Mouse (Mus musculus) hindbrain, embryonic 11.5 days (tissue): Measurements from ENCODE around the gene Btf3. TPM values are rescaled to one million over a fixed set of nuclear protein-coding genes. Genes with fewer than 3 reads are reported as not detected.

Experiments
- ATAC-seq: fragments of 200-750 bp; cut with Nextera tagmentation; 2 replicates; pipeline ENCODE4 v1.8.0; 2017; ENCODE audit warnings: mild to moderate bottlenecking, moderate TSS enrichment, moderate library complexity; ENCODE audit not compliant: low FRiP score
- DNase-seq: peaks from one replicate; pipeline ENCODE4 v3.0.0-alpha.2; 2015; ENCODE audit warnings: low spot score
- H3K27ac ChIP-seq: fragments of 300-500 bp; sonication (generic); 2 replicates; pipeline ENCODE4 v1.5.1; 2014; ENCODE audit warnings: mild to moderate bottlenecking, low read depth, low read length
- H3K27me3 ChIP-seq: fragments of 300-500 bp; sonication (generic); 2 replicates; pipeline ENCODE4 v1.6.1; 2014; ENCODE audit warnings: mild to moderate bottlenecking, low read length, moderate library complexity, mixed read lengths; ENCODE audit not compliant: control insufficient read depth, insufficient read depth
- H3K36me3 ChIP-seq: fragments of 300-500 bp; sonication (generic); 2 replicates; pipeline ENCODE4 v1.6.1; 2014; ENCODE audit warnings: mild to moderate bottlenecking, low read length, moderate library complexity, mixed read lengths; ENCODE audit not compliant: control insufficient read depth, insufficient read depth
- H3K4me1 ChIP-seq: fragments of 300-500 bp; sonication (generic); replicated peaks from 2 replicates; pipeline ENCODE4 v1.6.1; 2014; ENCODE audit warnings: low read length, mixed read lengths; ENCODE audit not compliant: control insufficient read depth, insufficient read depth
- H3K4me2 ChIP-seq: fragments of 300-500 bp; sonication (generic); replicated peaks from 2 replicates; pipeline ENCODE4 v1.6.1; 2014; ENCODE audit warnings: mild to moderate bottlenecking, low read depth, low read length
- H3K4me3 ChIP-seq: fragments of 300-500 bp; sonication (generic); 2 replicates; pipeline ENCODE4 v1.5.1; 2014; ENCODE audit warnings: low read depth, low read length
- H3K9ac ChIP-seq: fragments of 300-500 bp; sonication (generic); 2 replicates; pipeline ENCODE4 v1.6.1; 2014; ENCODE audit warnings: low read depth, low read length
- H3K9me3 ChIP-seq: fragments of 300-500 bp; sonication (generic); 2 replicates; pipeline ENCODE4 v1.6.1; 2016; ENCODE audit warnings: low read length; ENCODE audit not compliant: control insufficient read depth
- WGBS: fragments of 180-500 bp; shearing (Covaris S2); extraction: QIAGEN DNeasy Blood & Tissue Kit; methylation state at CpG from one replicate; pipeline ENCODE4 v1.1.7; 2014; 5-methylcytosine and 5-hydroxymethylcytosine counted together
- polyA plus RNA-seq: library from polyadenylated mRNA; unstranded; fragments of >200 nt; fragmentation: Nextera tagmentation; extraction: Ambion mirVana; gene quantifications from 2 replicates; pipeline ENCODE4 v1.2.1, GENCODE M21; 2014

Gene Btf3
- polyA plus RNA-seq, 1 experiment from 2014 or later, result 800 TPM

GRCm38 (mm10) chr13:98357433-98358423 is 40.9 kb upstream of the Btf3 start:
- Histone ChIP-seq H3K4me2 (peak overlapping the region; percentile 21; the same call in 1 of the 2 replicates), H3K9me3 (no peaks in the 10 kb centered on the region), H3K4me1 (peaks cover 15% of the 10 kb centered on the region), H3K27ac (0 out of 2 replicates have a peak overlapping the region, but pooled peaks have one; percentile 6), H3K9ac (0 out of 2 replicates have a peak overlapping the region, but pooled peaks have one; percentile 23), H3K27me3 (peaks cover 78% of the 10 kb centered on the region), H3K4me3 (peak overlapping the region; percentile 14), H3K36me3 (no peaks in the 10 kb centered on the region)
- WGBS, result 2% methylated on average over 18 of the region's 18 CpGs
- ATAC-seq (no peak), DNase-seq (peak; percentile 58)

- 7% methylated on average over 6 of the region's 6 CpGs for WGBS
- ATAC-seq (no peak), DNase-seq (no peak)
- Histone ChIP-seq H3K4me2 (no peak overlapping the region), H3K27me3 (peaks cover 78% of the 10 kb centered on the region), H3K36me3 (no peaks in the 10 kb centered on the region), H3K9ac (no peak overlapping the region), H3K9me3 (no peaks in the 10 kb centered on the region), H3K27ac (no peak overlapping the region), H3K4me1 (peaks cover 15% of the 10 kb centered on the region), H3K4me3 (0 out of 2 replicates have a peak overlapping the region, but pooled peaks have one; percentile 0)
These were observed 40.2 kb upstream of the Btf3 start for GRCm38 (mm10) chr13:98356973-98357425.

- no peaks in the 10 kb centered on the region for H3K36me3 ChIP-seq
- peak overlapping the region; percentile 46 for H3K4me3 ChIP-seq
- no peak overlapping the region; the same call in 1 of the 2 replicates for H3K9ac ChIP-seq
- peaks cover 81% of the 10 kb centered on the region for H3K27me3 ChIP-seq
- peak overlapping the region; percentile 74 for H3K4me2 ChIP-seq
- H3K9me3 ChIP-seq, result no peaks in the 10 kb centered on the region
- peak; percentile 51 for DNase-seq
- H3K27ac ChIP-seq, result no peak overlapping the region
- WGBS, result 3% methylated on average over 9 of the region's 9 CpGs
- peaks cover 15% of the 10 kb centered on the region for H3K4me1 ChIP-seq
- ATAC-seq, result no peak
These were observed 39.6 kb upstream of the Btf3 start for GRCm38 (mm10) chr13:98356176-98356972.

- WGBS, result under 1% methylated on average over 34 of the region's 81 CpGs
- peak overlapping the region; percentile 46 for H3K4me3 ChIP-seq
- H3K36me3 ChIP-seq, result no peaks in the 10 kb centered on the region
- H3K9me3 ChIP-seq, result no peaks in the 10 kb centered on the region
- H3K4me1 ChIP-seq, result peaks cover 15% of the 10 kb centered on the region
- ATAC-seq (no peak), DNase-seq (peak; percentile 65)
- peak overlapping the region; percentile 74 for H3K4me2 ChIP-seq
- peak overlapping the region; percentile 53 for H3K27ac ChIP-seq
- peaks cover 81% of the 10 kb centered on the region for H3K27me3 ChIP-seq
- H3K9ac ChIP-seq, result peak overlapping the region; percentile 58
These were observed 38.8 kb upstream of the Btf3 start for GRCm38 (mm10) chr13:98355559-98356111.

- Histone ChIP-seq H3K36me3 (no peaks in the 10 kb centered on the region), H3K9me3 (no peaks in the 10 kb centered on the region), H3K4me2 (peak overlapping the region; percentile 74), H3K4me3 (peak overlapping the region; percentile 46), H3K9ac (peak overlapping the region; percentile 58), H3K4me1 (peaks cover 15% of the 10 kb centered on the region), H3K27me3 (peaks cover 81% of the 10 kb centered on the region), H3K27ac (peak overlapping the region; percentile 53)
- DNase-seq (peak; percentile 76), ATAC-seq (peak; percentile 37; the same call in 1 of the 2 replicates)
- 1% methylated on average over 60 of the region's 102 CpGs for WGBS
These were observed 38.2 kb upstream of the Btf3 start for GRCm38 (mm10) chr13:98354871-98355558.

GRCm38 (mm10) chr13:98354090-98354801 is 37.4 kb upstream of the Btf3 start, which contains the start of gene Foxd1:
Gene Foxd1 (plus strand): TSS chr13:98354242.
- Histone ChIP-seq H3K27me3 (peaks cover 74% of the 10 kb centered on the region), H3K9me3 (no peaks in the 10 kb centered on the region), H3K4me2 (peak within 1 kb of the TSS; percentile 74), H3K36me3 (no peaks in the 10 kb centered on the region), H3K9ac (peak within 1 kb of the TSS; percentile 58), H3K27ac (0 out of 2 replicates have a peak within 1 kb of the TSS, but pooled peaks have one; percentile 53), H3K4me1 (peaks cover 15% of the 10 kb centered on the region), H3K4me3 (peak within 1 kb of the TSS; percentile 46)
- under 1% methylated on average over 56 of the region's 76 CpGs for WGBS
- DNase-seq (peak; percentile 78), ATAC-seq (peak; percentile 87)

- peak overlapping the region; percentile 74 for H3K4me2 ChIP-seq
- WGBS, result under 1% methylated on average over 13 of the region's 13 CpGs
- no peaks in the 10 kb centered on the region for H3K36me3 ChIP-seq
- H3K4me1 ChIP-seq, result peaks cover 14% of the 10 kb centered on the region
- no peak for DNase-seq
- ATAC-seq, result peak; percentile 44; the same call in 1 of the 2 replicates
- no peaks in the 10 kb centered on the region for H3K9me3 ChIP-seq
- H3K27ac ChIP-seq, result no peak overlapping the region
- peaks cover 69% of the 10 kb centered on the region for H3K27me3 ChIP-seq
- no peak overlapping the region for H3K9ac ChIP-seq
- H3K4me3 ChIP-seq, result peak overlapping the region; percentile 46
These were observed 36.9 kb upstream of the Btf3 start for GRCm38 (mm10) chr13:98353709-98354089.
